Mouse (Mus musculus): ENCODE measurements around the gene Ina. TPM values are rescaled to one million over a fixed set of nuclear protein-coding genes. Genes with fewer than 3 reads are reported as not detected.

Gene Ina
- polyA plus RNA-seq, 1 experiment from 2014 or later: 680 TPM

DNA sequence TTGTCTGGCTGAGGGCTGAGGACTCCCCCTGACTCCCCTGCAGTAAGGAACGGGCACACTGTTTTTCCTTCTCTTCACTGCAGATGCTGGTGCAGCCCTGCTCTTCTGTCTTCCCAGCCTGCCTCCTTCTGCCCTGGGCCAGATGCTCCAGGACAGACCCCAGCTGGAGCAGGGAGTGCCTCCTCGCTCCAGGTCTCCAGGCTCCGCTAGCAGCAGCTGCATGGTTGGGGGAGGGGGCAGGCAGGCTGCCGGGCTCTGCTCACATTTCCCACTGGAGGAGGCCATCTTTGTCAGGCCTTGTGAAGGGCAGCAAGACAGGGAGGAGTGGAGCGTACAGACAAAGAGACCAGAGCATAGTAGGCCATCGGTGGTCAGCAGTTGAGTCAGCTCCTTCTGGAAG lies 4.8 kb downstream of the Ina start:
- Histone ChIP-seq H3K4me1 (replicated peaks) (peaks cover 37% of the 10 kb centered on the region), H3K4me2 (peak overlapping the region; percentile 92), H3K9me3 (no peaks in the 10 kb centered on the region), H3K9ac (peak overlapping the region; percentile 96), H3K27me3 (peaks cover 18% of the 10 kb centered on the region), H3K27ac (replicated peaks) (peak overlapping the region; percentile 97), H3K4me3 (peak overlapping the region; percentile 87), H3K36me3 (peaks cover 43% of the 10 kb centered on the region)
- WGBS: 6% methylated on average over 6 of the region's 6 CpGs
- ATAC-seq (ENCODE audit: low read depth): peak; percentile 23

GRCm38 (mm10) chr19:47022709-47023108 lies 8.2 kb downstream of the Ina start:
- Histone ChIP-seq H3K27ac (replicated peaks) (no peak overlapping the region), H3K4me2 (no peak overlapping the region), H3K4me1 (replicated peaks) (peaks cover 25% of the 10 kb centered on the region), H3K9me3 (peaks cover 3% of the 10 kb centered on the region; the same call in 1 of the 2 replicates), H3K36me3 (peaks cover 66% of the 10 kb centered on the region), H3K9ac (no peak overlapping the region), H3K4me3 (no peak overlapping the region), H3K27me3 (no peaks in the 10 kb centered on the region)
- 86% methylated on average over 4 of the region's 4 CpGs for WGBS
- no peak for ATAC-seq (ENCODE audit: low read depth)

GRCm38 (mm10) chr19:47023546-47023945 lies 9.0 kb downstream of the Ina start:
- Histone ChIP-seq H3K4me2 (no peak overlapping the region), H3K4me1 (replicated peaks) (peaks cover 25% of the 10 kb centered on the region), H3K27me3 (no peaks in the 10 kb centered on the region), H3K9ac (no peak overlapping the region), H3K9me3 (peaks cover 3% of the 10 kb centered on the region; the same call in 1 of the 2 replicates), H3K27ac (replicated peaks) (no peak overlapping the region), H3K4me3 (no peak overlapping the region), H3K36me3 (peaks cover 69% of the 10 kb centered on the region)
- 86% methylated on average over 13 of the region's 13 CpGs for WGBS
- ATAC-seq (ENCODE audit: low read depth): no peak

- H3K27ac ChIP-seq (replicated peaks): no peak overlapping the region
- H3K27me3 ChIP-seq: no peaks in the 10 kb centered on the region
Observed at GRCm38 (mm10) chr19:47024954-47025353, 10.5 kb downstream of the Ina start.

DNA sequence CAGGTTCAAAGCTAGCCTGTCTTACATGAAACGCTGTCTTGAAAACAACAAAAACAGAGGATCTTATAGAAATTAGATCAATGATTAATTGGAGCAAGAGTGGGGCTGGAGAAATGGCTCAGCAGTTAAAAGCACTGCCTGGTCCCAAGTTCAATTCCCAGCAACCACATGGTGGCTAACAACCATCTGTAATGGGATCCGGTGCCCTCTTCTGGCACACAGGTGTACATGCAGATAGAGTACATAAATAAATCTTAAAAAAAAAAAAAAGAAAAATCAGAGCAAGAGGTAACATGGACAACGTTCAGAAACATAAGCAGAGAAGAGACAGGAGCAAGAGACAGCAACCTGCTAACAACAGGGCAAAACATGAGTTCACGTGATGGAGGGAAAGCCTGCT lies 12.0 kb downstream of the Ina start:
- Histone ChIP-seq H3K4me1 (replicated peaks) (no peaks in the 10 kb centered on the region; the same call in 1 of the 2 replicates), H3K4me2 (no peak overlapping the region), H3K27me3 (no peaks in the 10 kb centered on the region), H3K9me3 (peaks cover 3% of the 10 kb centered on the region; the same call in 1 of the 2 replicates), H3K36me3 (peaks cover 57% of the 10 kb centered on the region), H3K9ac (no peak overlapping the region), H3K4me3 (no peak overlapping the region), H3K27ac (replicated peaks) (no peak overlapping the region)
- ATAC-seq (ENCODE audit: low read depth): no peak
- WGBS: 94% methylated on average over 4 of the region's 4 CpGs

More at GRCm38 (mm10) chr19:47024954-47025353, 10.5 kb downstream of the Ina start:
- no peak overlapping the region for H3K4me3 ChIP-seq
- no peak for ATAC-seq (ENCODE audit: low read depth)
- peaks cover 13% of the 10 kb centered on the region for H3K4me1 ChIP-seq (replicated peaks)
- H3K9ac ChIP-seq: no peak overlapping the region
- H3K9me3 ChIP-seq: peaks cover 3% of the 10 kb centered on the region; the same call in 1 of the 2 replicates
- 87% methylated on average over 10 of the region's 10 CpGs for WGBS
- peaks cover 69% of the 10 kb centered on the region for H3K36me3 ChIP-seq
- no peak overlapping the region for H3K4me2 ChIP-seq

GRCm38 (mm10) chr19:47029796-47030195 lies 15.3 kb downstream of the Ina start:
- Histone ChIP-seq H3K9me3 (peaks cover 3% of the 10 kb centered on the region; the same call in 1 of the 2 replicates), H3K4me2 (no peak overlapping the region), H3K9ac (peak overlapping the region; percentile 34; the same call in 1 of the 2 replicates), H3K27me3 (no peaks in the 10 kb centered on the region), H3K36me3 (peaks cover 45% of the 10 kb centered on the region), H3K4me1 (replicated peaks) (no peaks in the 10 kb centered on the region; the same call in 1 of the 2 replicates), H3K4me3 (no peak overlapping the region), H3K27ac (replicated peaks) (peak overlapping the region; percentile 78)
- no peak for ATAC-seq (ENCODE audit: low read depth)
- 63% methylated on average over 9 of the region's 9 CpGs for WGBS

DNA sequence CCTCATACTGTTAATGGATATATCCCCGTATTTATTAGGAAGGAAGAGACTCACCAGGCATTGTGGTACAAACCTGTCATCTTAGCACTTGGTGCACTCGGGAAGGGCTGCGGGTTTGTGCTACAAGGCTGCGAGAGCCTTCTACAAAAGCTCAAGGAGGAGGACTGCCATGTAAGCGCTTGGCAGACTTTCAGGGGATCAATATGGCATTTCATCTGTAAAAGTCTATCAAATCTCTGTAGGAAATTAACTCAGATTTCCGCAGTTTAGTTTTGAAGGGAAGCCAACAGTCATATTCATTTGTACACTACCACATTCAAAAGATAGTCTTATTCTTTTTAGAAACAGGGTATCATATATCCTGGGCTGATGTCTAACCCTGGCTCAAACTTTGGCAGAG lies 17.3 kb downstream of the Ina start:
- Histone ChIP-seq H3K9me3 (no peaks in the 10 kb centered on the region), H3K4me2 (no peak overlapping the region), H3K4me1 (replicated peaks) (no peaks in the 10 kb centered on the region; the same call in 1 of the 2 replicates), H3K27ac (replicated peaks) (no peak overlapping the region), H3K36me3 (peaks cover 41% of the 10 kb centered on the region), H3K9ac (no peak overlapping the region), H3K27me3 (no peaks in the 10 kb centered on the region), H3K4me3 (no peak overlapping the region)
- 90% methylated on average over 6 of the region's 6 CpGs for WGBS
- no peak for ATAC-seq (ENCODE audit: low read depth)

GRCm38 (mm10) chr19:47034916-47035315 lies 20.4 kb downstream of the Ina start:
- 91% methylated on average over 4 of the region's 4 CpGs for WGBS
- Histone ChIP-seq H3K4me3 (no peak overlapping the region), H3K4me1 (replicated peaks) (no peaks in the 10 kb centered on the region; the same call in 1 of the 2 replicates), H3K9ac (no peak overlapping the region), H3K27ac (replicated peaks) (no peak overlapping the region), H3K27me3 (no peaks in the 10 kb centered on the region), H3K36me3 (peaks cover 63% of the 10 kb centered on the region), H3K4me2 (no peak overlapping the region), H3K9me3 (no peaks in the 10 kb centered on the region)
- ATAC-seq (ENCODE audit: low read depth): no peak

DNA sequence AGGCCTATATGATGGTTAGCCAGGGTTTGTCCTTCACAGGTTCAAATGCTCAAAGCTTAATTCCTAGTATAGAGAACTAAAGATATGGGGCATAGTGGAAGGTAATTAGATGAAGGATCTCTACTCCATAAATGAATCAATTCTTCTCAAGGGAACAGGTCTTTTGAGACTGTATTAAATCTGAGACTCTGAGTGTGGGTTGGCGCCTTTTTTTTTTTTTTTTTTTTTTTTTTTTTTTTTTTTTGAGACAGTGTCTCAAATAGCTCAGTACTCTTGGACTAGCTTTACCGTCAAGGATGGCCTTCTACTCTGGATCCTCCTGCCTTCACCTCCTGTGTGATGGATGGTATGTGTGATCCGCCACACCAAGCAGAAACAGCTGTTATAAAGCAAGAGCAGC lies 22.1 kb downstream of the Ina start:
- peaks cover 74% of the 10 kb centered on the region for H3K36me3 ChIP-seq
- 83% methylated on average over 3 of the region's 3 CpGs for WGBS

GRCm38 (mm10) chr19:47040720-47041473 lies 26.4 kb downstream of the Ina start:
- no peaks in the 10 kb centered on the region for H3K27me3 ChIP-seq
- no peaks in the 10 kb centered on the region for H3K9me3 ChIP-seq
- no peaks in the 10 kb centered on the region for H3K4me1 ChIP-seq (replicated peaks)
- 93% methylated on average over 3 of the region's 3 CpGs for WGBS
- H3K27ac ChIP-seq (replicated peaks): no peak overlapping the region
- H3K4me3 ChIP-seq: no peak overlapping the region
- H3K4me2 ChIP-seq: no peak overlapping the region
- peaks cover 65% of the 10 kb centered on the region for H3K36me3 ChIP-seq
- H3K9ac ChIP-seq: no peak overlapping the region
- no peak for ATAC-seq (ENCODE audit: low read depth)

More for the DNA sequence above, 22.1 kb downstream of the Ina start:
- Histone ChIP-seq H3K27me3 (no peaks in the 10 kb centered on the region), H3K4me1 (replicated peaks) (no peaks in the 10 kb centered on the region), H3K4me2 (no peak overlapping the region), H3K4me3 (no peak overlapping the region), H3K9me3 (no peaks in the 10 kb centered on the region), H3K27ac (replicated peaks) (no peak overlapping the region), H3K9ac (no peak overlapping the region)
- no peak for ATAC-seq (ENCODE audit: low read depth)

- Histone ChIP-seq H3K4me3 (no peak overlapping the region), H3K9ac (no peak overlapping the region), H3K36me3 (peaks cover 68% of the 10 kb centered on the region), H3K9me3 (no peaks in the 10 kb centered on the region), H3K27ac (replicated peaks) (no peak overlapping the region), H3K4me2 (no peak overlapping the region), H3K27me3 (no peaks in the 10 kb centered on the region), H3K4me1 (replicated peaks) (peaks cover 4% of the 10 kb centered on the region; the same call in 1 of the 2 replicates)
- 91% methylated on average over 3 of the region's 3 CpGs for WGBS
- no peak for ATAC-seq (ENCODE audit: low read depth)
Observed at GRCm38 (mm10) chr19:47043608-47044007, 29.1 kb downstream of the Ina start.

GRCm38 (mm10) chr19:47046343-47046742 lies 31.8 kb downstream of the Ina start:
- peaks cover 19% of the 10 kb centered on the region for H3K4me1 ChIP-seq (replicated peaks)
- peaks cover 49% of the 10 kb centered on the region for H3K36me3 ChIP-seq
- H3K9me3 ChIP-seq: no peaks in the 10 kb centered on the region
- no peaks in the 10 kb centered on the region for H3K27me3 ChIP-seq
- no peak for ATAC-seq (ENCODE audit: low read depth)
- WGBS: 96% methylated on average over 1 of the region's 1 CpGs
- no peak overlapping the region for H3K9ac ChIP-seq
- no peak overlapping the region for H3K4me2 ChIP-seq
- no peak overlapping the region for H3K4me3 ChIP-seq
- H3K27ac ChIP-seq (replicated peaks): no peak overlapping the region
